Mouse (Mus musculus) midbrain, embryonic 14.5 days (tissue): ENCODE data around the gene Tmem97. TPM values are rescaled to one million over a fixed set of nuclear protein-coding genes. Genes with fewer than 3 reads are reported as not detected.
"Not testable (repeated sequence)": the region's sequence is repeated elsewhere in the genome, so short reads cannot be mapped to it uniquely, and the experiment has no call there.

ENCODE experiments used
- ATAC-seq: fragments of 200-750 bp; cut with Nextera tagmentation; 2 replicates; pipeline ENCODE4 v1.8.0; 2017; ENCODE audit warnings: moderate number of reproducible peaks, moderate library complexity; ENCODE audit not compliant: low FRiP score, low TSS enrichment
- DNase-seq: peaks from one replicate; pipeline ENCODE4 v3.0.0-alpha.2; 2015
- H3K27ac ChIP-seq: fragments of 300-500 bp; sonication (generic); replicated peaks from 2 replicates; pipeline ENCODE4 v1.5.1; 2014; ENCODE audit warnings: mild to moderate bottlenecking, low read depth, low read length, moderate library complexity
- H3K27me3 ChIP-seq: fragments of 300-500 bp; sonication (generic); 2 replicates; pipeline ENCODE4 v1.6.1; 2014; ENCODE audit warnings: low read length, control low read depth, mixed read lengths; ENCODE audit not compliant: control insufficient read depth, insufficient read depth
- H3K36me3 ChIP-seq: fragments of 300-500 bp; sonication (generic); 2 replicates; pipeline ENCODE4 v1.6.1; 2014; ENCODE audit warnings: low read length, control low read depth; ENCODE audit not compliant: control insufficient read depth, insufficient read depth
- H3K4me1 ChIP-seq: fragments of 300-500 bp; sonication (generic); 2 replicates; pipeline ENCODE4 v1.6.1; 2014; ENCODE audit warnings: mild to moderate bottlenecking, antibody characterized with exemption, low read length, control low read depth; ENCODE audit not compliant: control insufficient read depth, insufficient read depth
- H3K4me2 ChIP-seq: fragments of 300-500 bp; sonication (generic); 2 replicates; pipeline ENCODE4 v1.6.1; 2014; ENCODE audit warnings: mild to moderate bottlenecking, low read length, moderate library complexity
- H3K4me3 ChIP-seq: fragments of 300-500 bp; sonication (generic); replicated peaks from 2 replicates; pipeline ENCODE4 v1.5.1; 2014; ENCODE audit warnings: low read depth, low read length
- H3K9ac ChIP-seq: fragments of 300-500 bp; sonication (generic); replicated peaks from 2 replicates; pipeline ENCODE4 v1.6.1; 2014; ENCODE audit warnings: mild to moderate bottlenecking, low read length, moderate library complexity
- H3K9me3 ChIP-seq: fragments of 300-500 bp; sonication (generic); 2 replicates; pipeline ENCODE4 v1.6.1; 2016; ENCODE audit warnings: low read length, control low read depth, mixed read lengths; ENCODE audit not compliant: control insufficient read depth
- WGBS: fragments of 180-500 bp; shearing (Covaris S2); extraction: QIAGEN DNeasy Blood & Tissue Kit; methylation state at CpG from one replicate; pipeline ENCODE4 v1.1.7; 2014; 5-methylcytosine and 5-hydroxymethylcytosine counted together
- polyA plus RNA-seq: library from polyadenylated mRNA; unstranded; fragments of >200 nt; fragmentation: Nextera tagmentation; extraction: Ambion mirVana; gene quantifications from 2 replicates; pipeline ENCODE4 v1.2.1, GENCODE M21; 2014

The Tmem97 gene
- polyA plus RNA-seq, 1 experiment from 2014 or later: 32.0 TPM

GRCm38 (mm10) chr11:78582848-78583247 lies 32.3 kb upstream of the Tmem97 start:
- no peaks in the 10 kb centered on the region for H3K4me1 ChIP-seq
- DNase-seq: no peak
- WGBS: 92% methylated on average over 6 of the region's 6 CpGs
- H3K36me3 ChIP-seq: peaks cover 61% of the 10 kb centered on the region
- no peak overlapping the region for H3K27ac ChIP-seq
- H3K4me3 ChIP-seq: no peak overlapping the region
- no peaks in the 10 kb centered on the region for H3K27me3 ChIP-seq
- H3K9me3 ChIP-seq: no peaks in the 10 kb centered on the region
- no peak overlapping the region for H3K9ac ChIP-seq
- ATAC-seq: no peak
- no peak overlapping the region for H3K4me2 ChIP-seq

GRCm38 (mm10) chr11:78574975-78575374 lies 24.4 kb upstream of the Tmem97 start:
- H3K9ac ChIP-seq: no peak overlapping the region
- no peak overlapping the region for H3K4me3 ChIP-seq
- H3K36me3 ChIP-seq: peaks cover 85% of the 10 kb centered on the region
- 80% methylated on average over 2 of the region's 2 CpGs for WGBS
- ATAC-seq (no peak), DNase-seq (no peak)
- no peaks in the 10 kb centered on the region for H3K9me3 ChIP-seq
- no peak overlapping the region for H3K27ac ChIP-seq
- H3K4me2 ChIP-seq: no peak overlapping the region
- H3K4me1 ChIP-seq: no peaks in the 10 kb centered on the region
- H3K27me3 ChIP-seq: no peaks in the 10 kb centered on the region

GRCm38 (mm10) chr11:78574536-78574935 lies 24.0 kb upstream of the Tmem97 start:
- Histone ChIP-seq H3K4me3 (no peak overlapping the region), H3K36me3 (peaks cover 83% of the 10 kb centered on the region), H3K27me3 (no peaks in the 10 kb centered on the region), H3K4me1 (no peaks in the 10 kb centered on the region), H3K27ac (no peak overlapping the region), H3K9ac (no peak overlapping the region), H3K9me3 (no peaks in the 10 kb centered on the region), H3K4me2 (no peak overlapping the region)
- WGBS: 94% methylated on average over 3 of the region's 3 CpGs
- no peak for DNase-seq
- no peak for ATAC-seq

GRCm38 (mm10) chr11:78574031-78574430 lies 23.5 kb upstream of the Tmem97 start:
- H3K4me2 ChIP-seq, H3K9ac ChIP-seq, H3K4me3 ChIP-seq, DNase-seq, H3K4me1 ChIP-seq, H3K27ac ChIP-seq, ATAC-seq, H3K27me3 ChIP-seq, H3K9me3 ChIP-seq: not testable (repeated sequence)
- peaks cover 82% of the 10 kb centered on the region for H3K36me3 ChIP-seq
- 96% methylated on average over 3 of the region's 4 CpGs for WGBS

GRCm38 (mm10) chr11:78571854-78572253 lies 21.3 kb upstream of the Tmem97 start:
- Histone ChIP-seq H3K4me1 (no peaks in the 10 kb centered on the region), H3K4me3 (no peak overlapping the region), H3K4me2 (no peak overlapping the region), H3K9me3 (no peaks in the 10 kb centered on the region), H3K9ac (no peak overlapping the region), H3K27ac (no peak overlapping the region), H3K36me3 (peaks cover 68% of the 10 kb centered on the region), H3K27me3 (no peaks in the 10 kb centered on the region)
- 94% methylated on average over 6 of the region's 6 CpGs for WGBS
- DNase-seq: no peak
- no peak for ATAC-seq

- 95% methylated on average over 8 of the region's 8 CpGs for WGBS
- H3K36me3 ChIP-seq: peaks cover 64% of the 10 kb centered on the region
These were observed 20.9 kb upstream of the Tmem97 start for GRCm38 (mm10) chr11:78571441-78571840.

GRCm38 (mm10) chr11:78569806-78570205 lies 19.2 kb upstream of the Tmem97 start:
- Histone ChIP-seq H3K27ac (no peak overlapping the region), H3K36me3 (peaks cover 56% of the 10 kb centered on the region), H3K9me3 (no peaks in the 10 kb centered on the region), H3K4me2 (no peak overlapping the region), H3K4me1 (no peaks in the 10 kb centered on the region), H3K9ac (no peak overlapping the region), H3K4me3 (no peak overlapping the region), H3K27me3 (no peaks in the 10 kb centered on the region)
- DNase-seq (no peak), ATAC-seq (no peak)
- WGBS: 88% methylated on average over 3 of the region's 3 CpGs

More at GRCm38 (mm10) chr11:78571441-78571840, 20.9 kb upstream of the Tmem97 start:
- no peak overlapping the region for H3K9ac ChIP-seq
- H3K4me3 ChIP-seq: no peak overlapping the region
- no peak overlapping the region for H3K4me2 ChIP-seq
- DNase-seq (no peak), ATAC-seq (no peak)
- no peaks in the 10 kb centered on the region for H3K27me3 ChIP-seq
- no peaks in the 10 kb centered on the region for H3K4me1 ChIP-seq
- H3K9me3 ChIP-seq: no peaks in the 10 kb centered on the region
- H3K27ac ChIP-seq: no peak overlapping the region

- ATAC-seq: no peak
- 87% methylated on average over 10 of the region's 10 CpGs for WGBS
These were observed 18.2 kb upstream of the Tmem97 start for GRCm38 (mm10) chr11:78568827-78569226.

GRCm38 (mm10) chr11:78567614-78568013 lies 17.0 kb upstream of the Tmem97 start:
- Histone ChIP-seq H3K9ac (no peak overlapping the region), H3K36me3 (peaks cover 39% of the 10 kb centered on the region), H3K4me2 (no peak overlapping the region), H3K4me1 (no peaks in the 10 kb centered on the region), H3K4me3 (no peak overlapping the region), H3K27ac (no peak overlapping the region), H3K27me3 (no peaks in the 10 kb centered on the region), H3K9me3 (no peaks in the 10 kb centered on the region)
- DNase-seq (no peak), ATAC-seq (no peak)
- WGBS: 95% methylated on average over 6 of the region's 6 CpGs

More at GRCm38 (mm10) chr11:78568827-78569226, 18.2 kb upstream of the Tmem97 start:
- Histone ChIP-seq H3K4me3 (no peak overlapping the region), H3K4me2 (no peak overlapping the region), H3K9me3 (no peaks in the 10 kb centered on the region), H3K27ac (no peak overlapping the region), H3K27me3 (no peaks in the 10 kb centered on the region), H3K4me1 (no peaks in the 10 kb centered on the region), H3K36me3 (peaks cover 49% of the 10 kb centered on the region), H3K9ac (no peak overlapping the region)
- DNase-seq: no peak
